Mouse (Mus musculus): Measurements from ENCODE around the gene Clec2i. TPM values are rescaled to one million over a fixed set of nuclear protein-coding genes. Genes with fewer than 3 reads are reported as not detected.

The Clec2i gene
- polyA plus RNA-seq, 1 experiment = 0.50 TPM

DNA sequence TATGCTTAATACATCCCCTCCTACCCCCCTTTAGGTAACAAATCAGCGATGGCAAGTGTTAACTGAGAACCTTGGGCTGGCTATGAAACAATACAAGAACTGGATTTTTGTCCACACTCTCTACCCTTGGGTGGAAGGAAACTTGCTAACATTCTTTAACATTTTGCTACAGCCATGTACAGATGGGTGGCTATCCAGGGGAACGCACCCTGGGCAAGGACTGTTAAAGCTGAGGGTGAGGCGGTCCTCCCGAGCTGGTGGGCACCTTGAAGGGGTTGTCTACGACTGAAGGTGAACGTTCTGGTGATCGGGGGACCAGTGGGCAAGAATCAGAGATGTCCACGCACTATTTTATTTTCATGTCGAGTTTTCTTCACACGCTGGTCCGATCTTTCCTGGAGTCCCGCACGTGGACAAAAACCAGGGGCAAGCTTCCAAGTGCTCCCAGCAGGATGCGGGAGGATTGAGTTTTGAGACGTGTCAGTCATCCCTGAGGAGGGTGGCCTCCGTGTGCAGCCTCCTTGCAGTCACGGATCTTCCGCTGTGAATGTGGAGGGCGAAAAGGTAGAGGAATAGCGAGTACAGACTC lies 44.9 kb upstream of the Clec2i start:
- Histone ChIP-seq H3K4me1 (ENCODE audit: control insufficient read depth, insufficient read depth, low read length) (no peaks in the 10 kb centered on the region; the same call in 1 of the 2 replicates), H3K27ac (ENCODE audit: insufficient read depth, low read depth, low read length) (peak overlapping the region; percentile 75), H3K36me3 (ENCODE audit: control insufficient read depth, insufficient read depth, low read length) (no peaks in the 10 kb centered on the region), H3K4me3 (ENCODE audit: insufficient read depth, low read depth, low read length) (peak overlapping the region; percentile 80), H3K27me3 (replicated peaks; ENCODE audit: control insufficient read depth, insufficient read depth, low read length) (no peaks in the 10 kb centered on the region)
- no peak for DNase-seq
- under 1% methylated on average over 20 of the region's 20 CpGs for WGBS
- TF ChIP-seq POLR2A (IDR thresholded peaks at IDR 0.05; ENCODE audit: low read depth, low read length) = no peak
- no peak for TF ChIP-seq CTCF (conservative IDR thresholded peaks at IDR 0.05; ENCODE audit: insufficient read depth, insufficient read length, low read depth, low read length)

DNA sequence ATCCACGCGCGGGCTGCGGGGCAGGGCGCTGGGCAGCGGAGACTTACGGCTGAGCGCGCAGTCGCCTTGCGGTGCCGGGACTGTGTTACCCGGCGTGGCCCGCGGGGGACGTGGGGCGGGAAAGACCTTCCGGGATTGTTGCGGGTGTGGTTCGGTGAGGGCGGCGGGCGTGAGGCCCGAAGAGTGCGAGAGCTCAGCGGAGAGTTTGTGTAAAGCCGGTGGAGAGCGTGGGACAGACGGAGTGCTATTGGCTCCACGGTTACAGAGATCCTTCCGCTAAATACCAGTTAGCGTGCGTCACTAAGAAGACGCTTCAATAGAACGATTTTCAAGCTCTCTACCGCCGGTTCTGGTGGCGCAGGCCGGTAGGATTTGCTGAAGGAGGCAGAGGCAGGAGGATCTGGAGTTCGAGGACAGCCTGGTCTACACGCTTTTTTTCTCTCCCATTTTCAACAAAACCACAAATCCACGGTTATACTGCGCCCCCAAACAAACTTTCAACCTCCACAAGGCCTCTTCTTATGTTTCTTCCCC lies 44.4 kb upstream of the Clec2i start:
- Histone ChIP-seq H3K4me1 (ENCODE audit: control insufficient read depth, insufficient read depth, low read length) (no peaks in the 10 kb centered on the region; the same call in 1 of the 2 replicates), H3K27ac (ENCODE audit: insufficient read depth, low read depth, low read length) (peak overlapping the region; percentile 75), H3K27me3 (replicated peaks; ENCODE audit: control insufficient read depth, insufficient read depth, low read length) (no peaks in the 10 kb centered on the region), H3K4me3 (ENCODE audit: insufficient read depth, low read depth, low read length) (peak overlapping the region; percentile 80), H3K36me3 (ENCODE audit: control insufficient read depth, insufficient read depth, low read length) (no peaks in the 10 kb centered on the region)
- DNase-seq = peak; percentile 96
- peak; percentile 19; the same call in 1 of the 2 replicates for TF ChIP-seq CTCF (conservative IDR thresholded peaks at IDR 0.05; ENCODE audit: insufficient read depth, insufficient read length, low read depth, low read length)
- TF ChIP-seq POLR2A (IDR thresholded peaks at IDR 0.05; ENCODE audit: low read depth, low read length) = no peak
- 0% methylated on average over 44 of the region's 44 CpGs for WGBS

DNA sequence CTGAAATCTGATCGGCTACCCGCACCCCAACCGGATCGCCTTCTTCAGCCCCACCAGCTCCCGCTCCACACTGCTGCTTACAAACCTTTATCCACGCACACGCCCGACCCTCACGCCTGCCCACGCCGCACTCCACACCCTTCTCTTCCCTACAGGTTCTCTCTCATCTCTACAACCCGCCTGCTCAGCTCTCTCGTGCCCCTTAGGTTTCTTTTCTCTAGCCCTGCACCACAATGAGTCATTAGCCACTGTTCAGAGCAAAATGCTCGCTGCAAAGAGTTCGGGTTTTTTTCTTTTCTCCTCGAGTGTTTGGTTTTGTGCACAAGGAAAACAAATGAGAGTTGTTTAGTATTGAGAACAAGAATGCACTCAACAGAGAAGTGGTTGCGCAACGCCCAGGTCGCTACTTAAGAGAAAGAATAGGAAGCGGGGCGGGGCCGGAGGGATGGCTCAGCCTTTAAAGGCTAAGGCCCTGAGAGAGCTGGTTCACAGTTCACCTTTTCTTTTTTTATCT lies 43.9 kb upstream of the Clec2i start:
- H3K27ac ChIP-seq (ENCODE audit: insufficient read depth, low read depth, low read length) = peak overlapping the region; percentile 64
- TF ChIP-seq CTCF (conservative IDR thresholded peaks at IDR 0.05; ENCODE audit: insufficient read depth, insufficient read length, low read depth, low read length) (no peak), POLR2A (IDR thresholded peaks at IDR 0.05; ENCODE audit: low read depth, low read length) (no peak)

DNA sequence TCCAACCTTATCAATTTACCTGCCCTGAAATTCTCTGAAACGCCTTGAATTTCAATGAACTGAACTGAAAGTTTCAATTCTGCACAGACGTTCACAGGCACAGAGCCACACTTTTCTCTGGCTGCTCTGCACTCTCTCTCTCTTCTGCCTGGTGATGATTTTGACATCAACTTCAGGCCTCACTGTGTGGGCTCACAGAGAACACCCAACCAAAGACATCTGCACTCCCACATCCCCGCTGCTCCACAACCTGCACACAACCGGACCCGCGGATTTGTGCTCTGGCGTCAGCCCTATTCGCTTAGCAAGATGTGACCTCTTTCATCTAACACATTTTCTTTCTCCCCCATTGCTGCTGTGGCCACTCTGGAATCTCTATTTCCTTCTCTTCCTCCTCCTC lies 43.3 kb upstream of the Clec2i start:
- Histone ChIP-seq H3K27me3 (replicated peaks; ENCODE audit: control insufficient read depth, insufficient read depth, low read length) (no peaks in the 10 kb centered on the region), H3K4me3 (ENCODE audit: insufficient read depth, low read depth, low read length) (no peak overlapping the region), H3K36me3 (ENCODE audit: control insufficient read depth, insufficient read depth, low read length) (no peaks in the 10 kb centered on the region), H3K4me1 (ENCODE audit: control insufficient read depth, insufficient read depth, low read length) (no peaks in the 10 kb centered on the region; the same call in 1 of the 2 replicates), H3K27ac (ENCODE audit: insufficient read depth, low read depth, low read length) (no peak overlapping the region)
- DNase-seq = no peak
- TF ChIP-seq CTCF (conservative IDR thresholded peaks at IDR 0.05; ENCODE audit: insufficient read depth, insufficient read length, low read depth, low read length) (no peak), POLR2A (IDR thresholded peaks at IDR 0.05; ENCODE audit: low read depth, low read length) (no peak)
- 34% methylated on average over 8 of the region's 8 CpGs for WGBS

More for the DNA sequence above, 43.9 kb upstream of the Clec2i start:
- peak overlapping the region; percentile 80 for H3K4me3 ChIP-seq (ENCODE audit: insufficient read depth, low read depth, low read length)
- DNase-seq = peak; percentile 86
- H3K36me3 ChIP-seq (ENCODE audit: control insufficient read depth, insufficient read depth, low read length) = no peaks in the 10 kb centered on the region
- under 1% methylated on average over 22 of the region's 22 CpGs for WGBS
- H3K27me3 ChIP-seq (replicated peaks; ENCODE audit: control insufficient read depth, insufficient read depth, low read length) = no peaks in the 10 kb centered on the region
- H3K4me1 ChIP-seq (ENCODE audit: control insufficient read depth, insufficient read depth, low read length) = no peaks in the 10 kb centered on the region; the same call in 1 of the 2 replicates

DNA sequence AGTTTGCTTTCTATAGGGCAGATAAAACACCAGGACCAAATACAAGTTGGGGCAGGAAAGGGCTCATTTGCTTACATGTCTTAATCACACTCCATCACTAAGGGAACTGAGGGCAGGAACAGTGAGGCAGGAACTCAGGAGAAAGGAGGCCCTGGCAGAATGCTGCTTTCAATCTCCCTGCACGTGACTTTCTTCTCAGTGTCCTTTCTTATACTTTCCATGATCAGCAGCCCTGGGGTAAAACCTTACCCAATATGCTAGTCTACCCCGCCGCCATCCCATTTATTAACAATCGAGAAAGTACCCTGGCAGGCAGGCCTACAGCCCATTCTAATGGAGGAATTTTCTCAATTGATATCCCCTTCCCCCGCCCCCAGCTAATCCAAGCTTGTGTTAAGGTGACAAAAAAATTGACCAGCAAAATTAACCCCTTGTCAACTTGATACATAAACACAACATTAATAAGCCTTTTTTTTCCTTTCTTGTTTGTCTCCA lies 42.8 kb upstream of the Clec2i start:
- H3K27ac ChIP-seq (ENCODE audit: insufficient read depth, low read depth, low read length) = no peak overlapping the region
- no peaks in the 10 kb centered on the region for H3K36me3 ChIP-seq (ENCODE audit: control insufficient read depth, insufficient read depth, low read length)
- WGBS = 92% methylated on average over 5 of the region's 5 CpGs
- no peak overlapping the region for H3K4me3 ChIP-seq (ENCODE audit: insufficient read depth, low read depth, low read length)
- H3K4me1 ChIP-seq (ENCODE audit: control insufficient read depth, insufficient read depth, low read length) = no peaks in the 10 kb centered on the region; the same call in 1 of the 2 replicates
- no peak for DNase-seq
- no peaks in the 10 kb centered on the region for H3K27me3 ChIP-seq (replicated peaks; ENCODE audit: control insufficient read depth, insufficient read depth, low read length)
- TF ChIP-seq POLR2A (IDR thresholded peaks at IDR 0.05; ENCODE audit: low read depth, low read length) (no peak), CTCF (conservative IDR thresholded peaks at IDR 0.05; ENCODE audit: insufficient read depth, insufficient read length, low read depth, low read length) (no peak)

GRCm38 (mm10) chr6:128845319-128845979 lies 41.9 kb upstream of the Clec2i start:
- Histone ChIP-seq H3K27ac (ENCODE audit: insufficient read depth, low read depth, low read length) (no peak overlapping the region), H3K27me3 (replicated peaks; ENCODE audit: control insufficient read depth, insufficient read depth, low read length) (no peaks in the 10 kb centered on the region), H3K4me1 (ENCODE audit: control insufficient read depth, insufficient read depth, low read length) (no peaks in the 10 kb centered on the region; the same call in 1 of the 2 replicates), H3K36me3 (ENCODE audit: control insufficient read depth, insufficient read depth, low read length) (no peaks in the 10 kb centered on the region), H3K4me3 (ENCODE audit: insufficient read depth, low read depth, low read length) (no peak overlapping the region)
- peak; percentile 91 for DNase-seq
- TF ChIP-seq CTCF (conservative IDR thresholded peaks at IDR 0.05; ENCODE audit: insufficient read depth, insufficient read length, low read depth, low read length) (peak; percentile 99), POLR2A (IDR thresholded peaks at IDR 0.05; ENCODE audit: low read depth, low read length) (no peak)
- 45% methylated on average over 7 of the region's 7 CpGs for WGBS
